Mouse (Mus musculus) forebrain, embryonic 11.5 days (tissue): ENCODE results near the gene Rhebl1. TPM values are rescaled to one million over a fixed set of nuclear protein-coding genes. Genes with fewer than 3 reads are reported as not detected.
A peak's percentile ranks its signal among the peaks of the same experiment; 100 is the strongest.

Experiments
- ATAC-seq: fragments of 200-750 bp; cut with Nextera tagmentation; replicated peaks from 2 replicates; pipeline ENCODE4 v1.8.0; 2017; ENCODE audit warnings: moderate TSS enrichment; ENCODE audit not compliant: low FRiP score
- DNase-seq: peaks from one replicate; pipeline ENCODE4 v3.0.0-alpha.2; 2017; ENCODE audit warnings: low spot score
- H3K27ac ChIP-seq: fragments of 300-500 bp; sonication (generic); 2 replicates; pipeline ENCODE4 v1.5.1; 2014; ENCODE audit warnings: low read depth, low read length
- H3K27me3 ChIP-seq: fragments of 300-500 bp; sonication (generic); 2 replicates; pipeline ENCODE4 v1.6.1; 2014; ENCODE audit warnings: mild to moderate bottlenecking, low read length, mixed read lengths; ENCODE audit not compliant: control insufficient read depth, insufficient read depth
- H3K36me3 ChIP-seq: fragments of 300-500 bp; sonication (generic); 2 replicates; pipeline ENCODE4 v1.6.1; 2014; ENCODE audit warnings: mild to moderate bottlenecking, low read length, moderate library complexity, mixed read lengths; ENCODE audit not compliant: control insufficient read depth, insufficient read depth
- H3K4me1 ChIP-seq: fragments of 300-500 bp; sonication (generic); replicated peaks from 2 replicates; pipeline ENCODE4 v1.6.1; 2014; ENCODE audit warnings: low read length, mixed read lengths; ENCODE audit not compliant: control insufficient read depth, insufficient read depth
- H3K4me2 ChIP-seq: fragments of 300-500 bp; sonication (generic); 2 replicates; pipeline ENCODE4 v1.6.1; 2014; ENCODE audit warnings: low read depth, mild to moderate bottlenecking, low read length, moderate library complexity, mixed read lengths; ENCODE audit not compliant: severe bottlenecking
- H3K4me3 ChIP-seq: fragments of 300-500 bp; sonication (generic); 2 replicates; pipeline ENCODE4 v1.5.1; 2014; ENCODE audit warnings: low read depth, low read length
- H3K9ac ChIP-seq: fragments of 300-500 bp; sonication (generic); 2 replicates; pipeline ENCODE4 v1.6.1; 2014; ENCODE audit warnings: low read length
- H3K9me3 ChIP-seq: fragments of 300-500 bp; sonication (generic); 2 replicates; pipeline ENCODE4 v1.6.1; 2016; ENCODE audit warnings: low read length, mixed read lengths; ENCODE audit not compliant: control insufficient read depth
- WGBS: fragments of 180-500 bp; shearing (Covaris S2); extraction: QIAGEN DNeasy Blood & Tissue Kit; methylation state at CpG from one replicate; pipeline ENCODE4 v1.1.7; 2014; 5-methylcytosine and 5-hydroxymethylcytosine counted together
- polyA plus RNA-seq: library from polyadenylated mRNA; unstranded; fragments of >200 nt; fragmentation: Nextera tagmentation; extraction: Ambion mirVana; gene quantifications from 2 replicates; pipeline ENCODE4 v1.2.1, GENCODE M21; 2014

Gene Rhebl1
- polyA plus RNA-seq, 1 experiment from 2014 or later, result 12.5 TPM

GRCm38 (mm10) chr15:98871070-98871915 is 23.0 kb downstream of the Rhebl1 start, which contains the start of gene Kmt2d:
Kmt2d (minus strand) TSS chr15:98871204.
- peak within 1 kb of the TSS; percentile 95 for H3K27ac ChIP-seq
- no peaks in the 10 kb centered on the region for H3K9me3 ChIP-seq
- no peaks in the 10 kb centered on the region for H3K36me3 ChIP-seq
- peak within 1 kb of the TSS; percentile 99 for H3K4me3 ChIP-seq
- H3K4me2 ChIP-seq, result peak within 1 kb of the TSS; percentile 98
- ATAC-seq, result peak; percentile 68
- WGBS, result under 1% methylated on average over 45 of the region's 94 CpGs
- H3K9ac ChIP-seq, result peak within 1 kb of the TSS; percentile 99
- no peak for DNase-seq
- peaks cover 24% of the 10 kb centered on the region for H3K4me1 ChIP-seq
- H3K27me3 ChIP-seq, result no peaks in the 10 kb centered on the region

GRCm38 (mm10) chr15:98870179-98871069 is 23.9 kb downstream of the Rhebl1 start:
- ATAC-seq (no peak), DNase-seq (peak; percentile 60)
- Histone ChIP-seq H3K4me1 (peaks cover 24% of the 10 kb centered on the region), H3K27me3 (no peaks in the 10 kb centered on the region), H3K9ac (peak overlapping the region; percentile 99), H3K4me3 (peak overlapping the region; percentile 99), H3K4me2 (peak overlapping the region; percentile 98), H3K27ac (peak overlapping the region; percentile 95), H3K9me3 (no peaks in the 10 kb centered on the region), H3K36me3 (peaks cover 5% of the 10 kb centered on the region)
- WGBS, result under 1% methylated on average over 15 of the region's 16 CpGs

GRCm38 (mm10) chr15:98869342-98870178 is 24.8 kb downstream of the Rhebl1 start:
- 0 out of 2 replicates have a peak overlapping the region, but pooled peaks have one; percentile 37 for H3K27ac ChIP-seq
- no peaks in the 10 kb centered on the region for H3K27me3 ChIP-seq
- H3K9ac ChIP-seq, result peak overlapping the region; percentile 99
- peaks cover 13% of the 10 kb centered on the region for H3K36me3 ChIP-seq
- peak overlapping the region; percentile 99 for H3K4me3 ChIP-seq
- H3K4me2 ChIP-seq, result peak overlapping the region; percentile 98
- no peaks in the 10 kb centered on the region for H3K9me3 ChIP-seq
- 21% methylated on average over 8 of the region's 8 CpGs for WGBS
- ATAC-seq, result no peak
- peaks cover 24% of the 10 kb centered on the region for H3K4me1 ChIP-seq
- DNase-seq, result peak; percentile 53

- H3K9me3 ChIP-seq, result no peaks in the 10 kb centered on the region
- H3K4me1 ChIP-seq, result peaks cover 24% of the 10 kb centered on the region
- 37% methylated on average over 11 of the region's 11 CpGs for WGBS
- peak overlapping the region; percentile 32; the same call in 1 of the 2 replicates for H3K9ac ChIP-seq
- H3K27me3 ChIP-seq, result no peaks in the 10 kb centered on the region
- ATAC-seq (no peak), DNase-seq (no peak)
- H3K4me2 ChIP-seq, result peak overlapping the region; percentile 98
- no peak overlapping the region for H3K27ac ChIP-seq
- H3K4me3 ChIP-seq, result peak overlapping the region; percentile 99
- peaks cover 14% of the 10 kb centered on the region for H3K36me3 ChIP-seq
Observed at GRCm38 (mm10) chr15:98868346-98869063, 25.8 kb downstream of the Rhebl1 start.

- DNase-seq (no peak), ATAC-seq (no peak)
- Histone ChIP-seq H3K4me1 (peaks cover 24% of the 10 kb centered on the region), H3K36me3 (peaks cover 20% of the 10 kb centered on the region), H3K27me3 (no peaks in the 10 kb centered on the region), H3K4me2 (peak overlapping the region; percentile 98; the same call in 1 of the 2 replicates), H3K9ac (no peak overlapping the region), H3K27ac (no peak overlapping the region), H3K4me3 (no peak overlapping the region), H3K9me3 (no peaks in the 10 kb centered on the region)
- WGBS, result 79% methylated on average over 6 of the region's 6 CpGs
Observed at GRCm38 (mm10) chr15:98867321-98867720, 27.0 kb downstream of the Rhebl1 start.

GRCm38 (mm10) chr15:98866501-98866900 is 27.8 kb downstream of the Rhebl1 start:
- H3K4me1 ChIP-seq, result peaks cover 24% of the 10 kb centered on the region
- no peaks in the 10 kb centered on the region for H3K27me3 ChIP-seq
- H3K9ac ChIP-seq, result no peak overlapping the region
- H3K4me2 ChIP-seq, result no peak overlapping the region
- peaks cover 27% of the 10 kb centered on the region for H3K36me3 ChIP-seq
- no peaks in the 10 kb centered on the region for H3K9me3 ChIP-seq
- DNase-seq (no peak), ATAC-seq (no peak)
- H3K4me3 ChIP-seq, result no peak overlapping the region
- 85% methylated on average over 5 of the region's 5 CpGs for WGBS
- H3K27ac ChIP-seq, result no peak overlapping the region

- no peaks in the 10 kb centered on the region for H3K9me3 ChIP-seq
- ATAC-seq (no peak), DNase-seq (no peak)
- no peaks in the 10 kb centered on the region for H3K27me3 ChIP-seq
- no peak overlapping the region for H3K4me2 ChIP-seq
- peaks cover 33% of the 10 kb centered on the region for H3K36me3 ChIP-seq
- no peak overlapping the region for H3K27ac ChIP-seq
- WGBS, result 98% methylated on average over 8 of the region's 8 CpGs
- H3K9ac ChIP-seq, result no peak overlapping the region
- peaks cover 24% of the 10 kb centered on the region for H3K4me1 ChIP-seq
- no peak overlapping the region for H3K4me3 ChIP-seq
Observed at GRCm38 (mm10) chr15:98865771-98866170, 28.6 kb downstream of the Rhebl1 start.
